Mouse (Mus musculus) regulatory T cell (primary cell): ENCODE measurements at regions not wholly inside any gene's neighbourhood (a gene's known extent, or its start where the extent isn't known, plus 50 kb on each side); places are given as distances from the start of the nearest gene placed in this dataset.
"Not testable (repeated sequence)": the region's sequence is repeated elsewhere in the genome, so short reads cannot be mapped to it uniquely, and the experiment has no call there.

Experiments used
- in situ Hi-C: fragments of 300-600 bp; cut with MboI, MseI; formaldehyde crosslinking; loops from one replicate; pipeline ENCODE4 v1.15.1; 2025; ENCODE audit warnings: high pct_unique_total_duplicates

DNA sequence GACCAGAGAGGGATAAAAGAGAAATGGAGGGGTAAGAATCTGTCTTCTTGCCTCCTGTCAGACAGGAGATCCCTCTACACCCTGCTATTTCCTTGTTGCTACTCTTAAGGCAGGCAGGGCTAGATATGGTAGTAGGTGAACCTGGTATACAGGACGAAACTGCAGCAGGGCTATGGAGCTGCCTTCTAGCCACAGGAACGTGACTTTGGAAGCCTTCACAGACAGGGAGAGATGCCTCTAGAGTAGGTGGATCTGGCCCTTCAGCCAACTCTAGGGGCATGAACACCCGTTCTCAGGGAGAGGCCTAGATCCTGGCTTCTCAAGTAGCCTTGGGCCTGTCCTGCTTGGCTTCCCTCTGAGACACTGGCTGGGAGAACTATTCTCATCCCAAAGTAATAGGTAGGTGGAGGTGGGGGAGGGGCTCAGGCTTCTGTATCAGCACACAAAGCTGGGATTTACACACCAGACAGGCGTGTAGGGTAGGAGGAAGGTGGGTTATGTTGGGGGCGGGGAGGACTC lies 66.5 kb upstream of the Adam6b start:
- in situ Hi-C loops: no loop called here

DNA sequence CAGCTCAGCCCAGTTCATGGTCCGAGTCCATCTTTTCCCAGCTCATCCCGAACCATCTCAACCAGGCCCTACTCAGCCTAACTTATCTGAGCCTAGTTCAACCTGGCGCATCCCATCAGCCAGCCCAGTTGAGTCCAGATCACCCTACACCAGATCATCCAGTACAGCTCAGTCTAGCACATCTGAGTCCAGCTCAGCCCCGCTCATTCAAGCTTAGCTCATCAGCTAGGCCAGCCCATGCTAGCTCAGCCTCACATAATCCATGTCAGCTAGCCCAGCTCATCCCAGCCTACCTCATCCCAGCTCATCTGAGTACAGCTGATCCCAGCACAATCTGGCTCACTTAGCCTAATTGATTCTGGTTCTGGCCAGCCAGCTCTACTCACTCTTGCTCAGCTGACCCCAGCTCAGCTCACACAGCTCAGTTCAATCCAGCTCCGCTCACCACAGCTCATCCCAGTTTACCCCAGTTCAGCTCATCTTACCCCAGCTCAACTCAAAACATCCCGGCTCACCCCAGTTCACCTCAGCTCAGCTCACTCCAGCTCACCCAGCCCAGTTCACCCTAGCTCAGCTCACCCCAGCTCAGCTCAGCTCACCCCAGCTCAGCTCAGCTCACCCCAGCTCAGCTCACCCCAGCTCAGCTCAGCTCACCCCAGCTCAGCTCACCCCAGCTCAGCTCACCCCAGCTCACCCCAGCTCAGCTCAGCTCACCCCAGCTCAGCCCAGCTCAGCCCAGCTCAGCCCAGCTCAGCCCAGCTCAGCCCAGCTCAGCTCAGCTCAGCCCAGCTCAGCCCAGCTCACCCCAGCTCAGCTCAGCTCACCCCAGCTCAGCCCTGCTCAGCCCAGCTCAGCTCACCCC lies 65.3 kb upstream of the Adam6b start:
- in situ Hi-C loops: no loop called here

DNA sequence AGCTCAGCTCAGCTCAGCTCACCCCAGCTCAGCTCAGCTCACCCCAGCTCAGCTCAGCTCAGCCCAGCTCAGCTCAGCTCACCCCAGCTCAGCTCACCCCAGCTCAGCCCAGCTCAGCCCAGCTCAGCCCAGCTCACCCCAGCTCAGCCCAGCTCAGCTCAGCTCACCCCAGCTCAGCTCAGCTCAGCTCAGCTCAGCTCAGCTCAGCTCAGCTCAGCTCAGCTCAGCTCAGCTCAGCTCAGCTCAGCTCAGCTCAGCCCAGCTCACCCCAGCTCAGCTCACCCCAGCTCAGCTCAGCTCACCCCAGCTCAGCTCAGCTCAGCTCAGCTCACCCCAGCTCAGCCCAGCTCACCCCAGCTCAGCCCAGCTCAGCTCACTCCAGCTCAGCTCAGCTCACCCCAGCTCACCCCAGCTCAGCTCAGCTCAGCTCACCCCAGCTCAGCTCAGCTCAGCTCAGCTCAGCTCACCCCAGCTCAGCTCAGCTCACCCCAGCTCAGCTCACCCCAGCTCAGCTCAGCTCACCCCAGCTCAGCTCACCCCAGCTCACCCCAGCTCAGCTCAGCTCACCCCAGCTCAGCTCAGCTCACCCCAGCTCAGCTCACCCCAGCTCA lies 64.6 kb upstream of the Adam6b start:
- in situ Hi-C loops: not testable (repeated sequence)

DNA sequence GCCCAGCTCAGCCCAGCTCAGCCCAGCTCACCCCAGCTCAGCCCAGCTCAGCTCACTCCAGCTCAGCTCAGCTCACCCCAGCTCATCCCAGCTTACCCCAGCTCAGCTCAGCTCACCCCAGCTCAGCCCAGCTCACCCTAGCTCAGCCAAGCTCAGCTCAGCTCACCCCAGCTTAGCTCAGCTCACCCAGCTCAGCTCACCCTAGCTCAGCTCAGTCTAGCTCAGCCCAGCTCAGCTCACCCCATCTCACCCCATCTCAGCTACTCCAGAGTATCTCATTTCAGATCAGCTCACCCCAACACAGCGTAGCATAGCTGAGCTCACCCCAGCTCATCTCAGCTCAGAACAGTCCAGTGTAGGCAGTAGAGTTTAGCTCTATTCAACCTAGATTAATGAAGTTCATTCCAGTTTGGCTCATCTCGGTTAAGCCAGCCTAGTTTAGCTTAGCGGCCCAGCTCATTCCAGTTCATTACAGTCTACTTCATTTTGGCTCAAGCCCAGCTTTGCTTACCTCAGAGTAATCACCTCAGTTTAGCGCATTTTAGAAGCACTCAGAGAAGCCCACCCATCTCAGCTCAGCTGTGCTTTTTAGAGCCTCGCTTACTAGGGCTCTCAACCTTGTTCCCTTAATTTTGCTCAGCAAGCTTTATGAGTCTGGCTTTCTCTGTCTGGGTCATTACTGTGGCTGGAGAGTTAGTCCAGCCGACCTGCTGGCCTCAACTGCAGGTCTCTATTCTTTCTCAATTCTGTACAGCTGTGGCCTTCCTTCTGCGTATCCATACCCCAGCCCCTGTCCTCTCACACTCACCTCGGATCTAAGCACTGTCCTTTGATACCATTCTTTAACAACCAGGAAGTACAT lies 63.9 kb upstream of the Adam6b start:
- in situ Hi-C loops: no loop called here

DNA sequence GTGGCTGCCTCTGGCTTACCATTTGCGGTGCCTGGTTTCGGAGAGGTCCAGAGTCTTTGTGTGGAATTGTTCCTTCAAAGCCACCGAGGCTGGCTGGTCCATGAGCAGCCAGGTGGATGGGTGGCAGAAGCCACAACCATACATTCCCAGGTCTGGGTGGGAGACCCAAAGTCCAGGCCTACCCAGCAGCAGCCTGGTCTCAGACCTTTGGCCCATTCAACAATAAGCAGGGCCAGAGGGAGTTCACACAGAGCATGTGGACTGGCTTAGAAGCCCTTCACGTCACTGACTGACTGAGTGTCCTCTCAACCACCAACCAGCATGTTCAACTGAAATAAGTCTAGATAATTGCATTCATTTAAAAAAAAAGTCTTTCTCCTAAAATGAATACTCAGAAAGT lies 62.7 kb upstream of the Adam6b start:
- in situ Hi-C loops: no loop called here

DNA sequence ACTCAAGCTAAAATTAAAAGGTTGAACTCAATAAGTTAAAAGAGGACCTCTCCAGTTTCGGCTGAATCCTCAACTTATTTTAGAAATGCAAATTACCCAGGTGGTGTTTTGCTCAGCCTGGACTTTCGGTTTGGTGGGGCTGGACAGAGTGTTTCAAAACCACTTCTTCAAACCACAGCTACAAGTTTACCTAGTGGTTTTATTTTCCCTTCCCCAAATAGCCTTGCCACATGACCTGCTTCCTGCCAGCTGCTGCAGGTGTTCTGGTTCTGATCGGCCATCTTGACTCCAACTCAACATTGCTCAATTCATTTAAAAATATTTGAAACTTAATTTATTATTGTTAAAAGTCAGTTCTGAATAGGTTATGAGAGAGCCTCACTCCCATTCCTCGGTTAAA lies 62.0 kb upstream of the Adam6b start:
- in situ Hi-C loops: no loop called here

DNA sequence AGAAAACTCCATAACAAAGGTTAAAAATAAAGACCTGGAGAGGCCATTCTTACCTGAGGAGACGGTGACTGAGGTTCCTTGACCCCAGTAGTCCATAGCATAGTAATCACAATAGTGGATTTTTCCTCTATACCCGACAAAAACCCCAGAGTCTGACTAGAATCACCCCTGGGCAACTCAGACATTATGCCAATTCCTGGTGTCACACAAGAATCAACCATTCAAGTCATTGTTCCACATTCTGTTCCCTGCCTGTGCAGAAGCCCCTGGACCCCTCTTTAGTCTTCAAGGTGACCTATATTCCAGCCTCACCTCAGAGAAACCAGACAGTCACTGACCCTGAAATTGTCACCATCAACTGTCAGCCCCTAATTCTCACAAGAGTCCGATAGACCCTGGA lies 60.9 kb upstream of the Adam6b start:
- in situ Hi-C loops: no loop called here

DNA sequence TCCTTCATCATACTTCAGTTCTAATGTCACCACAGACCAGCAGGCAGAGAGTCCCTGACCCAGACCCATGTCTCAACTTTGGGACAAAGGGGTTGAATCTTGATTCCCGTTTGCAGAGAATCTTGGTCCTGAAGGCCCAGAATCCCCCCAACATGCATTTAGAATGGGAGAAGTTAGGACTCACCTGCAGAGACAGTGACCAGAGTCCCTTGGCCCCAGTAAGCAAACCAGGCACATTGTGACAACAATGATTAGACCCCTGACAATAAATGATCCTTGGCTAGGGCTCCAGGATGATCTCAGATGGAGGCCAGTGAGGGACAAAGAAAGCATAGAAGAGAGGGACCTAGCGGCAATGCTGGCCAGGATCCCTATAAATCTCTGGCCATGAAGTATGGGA lies 60.4 kb upstream of the Adam6b start:
- in situ Hi-C loops: no loop called here

DNA sequence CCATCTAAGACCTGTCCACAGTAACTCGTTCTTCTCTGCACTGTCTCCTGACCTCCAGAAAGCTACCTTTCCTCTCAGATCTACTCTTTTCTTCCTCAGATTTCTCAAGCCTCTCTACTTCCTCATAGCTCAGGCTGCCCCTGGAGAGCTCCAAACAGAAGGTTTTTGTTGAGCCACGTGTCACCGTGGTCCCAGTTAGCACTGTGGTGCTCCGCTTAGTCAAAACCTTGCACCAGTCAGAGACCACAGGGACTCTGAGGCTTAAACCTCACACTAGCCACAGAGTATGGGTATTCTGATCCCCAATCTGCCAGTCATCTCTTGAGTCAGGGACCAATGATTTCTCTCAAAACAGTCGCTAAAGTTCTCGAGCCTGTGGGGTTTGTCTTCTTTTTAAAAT lies 59.0 kb upstream of the Adam6b start:
- in situ Hi-C loops: loop anchor here (5.0 kb wide), 1 partner anchor 208 kb away; no protein-coding TSS in a partner anchor
